Mouse (Mus musculus): ENCODE data around the gene Shcbp1l. TPM values are rescaled to one million over a fixed set of nuclear protein-coding genes. Genes with fewer than 3 reads are reported as not detected.
"Not testable (repeated sequence)": the region's sequence is repeated elsewhere in the genome, so short reads cannot be mapped to it uniquely, and the experiment has no call there.

Gene Shcbp1l
- total RNA-seq, 2 experiments from 2014 or later = 4.8 to 6.3 TPM

DNA sequence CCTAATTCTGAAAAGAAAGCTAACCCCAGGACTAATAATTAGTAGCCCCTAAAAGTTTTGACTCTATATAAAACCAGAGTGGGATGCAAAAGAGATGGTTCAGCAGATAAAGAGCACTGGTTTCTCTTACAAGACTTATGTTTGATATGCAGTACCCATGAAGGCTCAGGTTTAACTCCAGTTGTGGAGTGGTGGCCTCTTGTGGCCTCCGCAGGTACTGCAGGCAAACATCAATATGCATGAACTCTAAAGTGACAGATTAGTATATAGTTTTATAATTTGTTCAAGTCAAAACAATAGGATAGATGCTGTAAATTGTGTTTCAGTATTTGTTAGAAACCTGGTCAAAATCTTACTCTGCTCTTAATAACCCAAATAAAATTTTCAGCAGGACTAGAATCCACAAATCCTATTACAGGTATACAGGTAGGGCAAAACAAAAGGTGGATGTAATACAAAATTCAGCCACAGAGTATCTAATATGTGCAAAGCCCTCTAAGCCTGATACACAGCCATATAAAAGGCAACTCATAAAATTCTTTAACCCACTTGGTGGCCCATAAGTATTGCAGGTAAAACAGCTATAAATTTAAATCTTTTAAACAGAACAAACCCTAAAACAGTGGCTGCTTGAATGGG lies 55.5 kb downstream of the Shcbp1l start:
- TF ChIP-seq CTCF (conservative IDR thresholded peaks at IDR 0.05) = peak; percentile 97
- Histone ChIP-seq H3K4me3 (no peak overlapping the region), H3K27ac (no peak overlapping the region)
- peak; percentile 35 to 66 for DNase-seq (ENCODE audit: low spot score in 2 of 2)

DNA sequence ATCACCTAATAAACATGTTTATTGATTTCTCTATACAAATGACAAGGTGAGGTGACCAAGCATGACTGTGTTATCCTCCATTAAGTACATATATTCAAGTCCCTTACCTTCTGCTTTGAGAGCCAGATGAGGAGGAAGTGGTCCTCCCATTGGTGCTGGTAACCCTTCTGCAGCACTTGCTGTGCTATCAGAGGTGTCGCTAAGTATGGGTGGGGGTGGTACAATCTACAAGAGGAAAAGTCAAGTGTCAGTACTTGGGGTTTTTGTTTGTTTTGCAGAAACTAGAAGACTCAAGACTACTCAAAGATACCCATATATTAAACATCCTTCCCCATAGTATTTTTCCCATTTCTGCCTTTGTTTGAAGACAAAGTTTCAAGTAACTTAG lies 56.1 kb downstream of the Shcbp1l start:
- no peak for DNase-seq (ENCODE audit: low spot score in 2 of 2)
- Histone ChIP-seq H3K27ac (no peak overlapping the region), H3K4me3 (no peak overlapping the region)
- no peak for TF ChIP-seq CTCF (conservative IDR thresholded peaks at IDR 0.05)

- Histone ChIP-seq H3K4me3 (peak overlapping the region; percentile 91; the same call in 1 of the 2 replicates), H3K27ac (no peak overlapping the region)
- no peak for DNase-seq (ENCODE audit: low spot score in 2 of 2)
- TF ChIP-seq CTCF (conservative IDR thresholded peaks at IDR 0.05) = no peak
Measured at GRCm38 (mm10) chr1:153485201-153485796, 60.3 kb downstream of the Shcbp1l start.

DNA sequence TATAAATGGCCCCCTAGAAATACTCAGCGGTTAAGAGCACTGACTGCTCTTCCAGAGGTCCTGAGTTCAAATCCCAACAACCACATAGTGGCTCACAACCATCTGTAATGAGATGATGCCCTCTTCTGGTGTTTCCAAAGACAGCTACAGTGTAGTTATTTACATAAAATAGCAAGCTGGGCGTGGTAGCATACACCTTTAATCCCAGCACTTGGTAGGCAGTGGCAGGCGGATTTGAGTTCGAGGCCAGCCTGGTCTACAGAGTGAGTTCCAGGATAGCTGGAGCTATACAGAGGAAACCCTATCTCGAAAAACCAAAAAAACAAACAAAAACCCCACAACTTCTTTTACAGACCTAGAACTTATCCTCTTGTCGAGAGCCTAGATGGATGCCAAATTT lies 61.2 kb downstream of the Shcbp1l start:
- peak overlapping the region; percentile 92; the same call in 1 of the 2 replicates for H3K27ac ChIP-seq
- H3K4me3 ChIP-seq = peak overlapping the region; percentile 91
- DNase-seq (ENCODE audit: low spot score in 2 of 2) = not testable (repeated sequence)

DNA sequence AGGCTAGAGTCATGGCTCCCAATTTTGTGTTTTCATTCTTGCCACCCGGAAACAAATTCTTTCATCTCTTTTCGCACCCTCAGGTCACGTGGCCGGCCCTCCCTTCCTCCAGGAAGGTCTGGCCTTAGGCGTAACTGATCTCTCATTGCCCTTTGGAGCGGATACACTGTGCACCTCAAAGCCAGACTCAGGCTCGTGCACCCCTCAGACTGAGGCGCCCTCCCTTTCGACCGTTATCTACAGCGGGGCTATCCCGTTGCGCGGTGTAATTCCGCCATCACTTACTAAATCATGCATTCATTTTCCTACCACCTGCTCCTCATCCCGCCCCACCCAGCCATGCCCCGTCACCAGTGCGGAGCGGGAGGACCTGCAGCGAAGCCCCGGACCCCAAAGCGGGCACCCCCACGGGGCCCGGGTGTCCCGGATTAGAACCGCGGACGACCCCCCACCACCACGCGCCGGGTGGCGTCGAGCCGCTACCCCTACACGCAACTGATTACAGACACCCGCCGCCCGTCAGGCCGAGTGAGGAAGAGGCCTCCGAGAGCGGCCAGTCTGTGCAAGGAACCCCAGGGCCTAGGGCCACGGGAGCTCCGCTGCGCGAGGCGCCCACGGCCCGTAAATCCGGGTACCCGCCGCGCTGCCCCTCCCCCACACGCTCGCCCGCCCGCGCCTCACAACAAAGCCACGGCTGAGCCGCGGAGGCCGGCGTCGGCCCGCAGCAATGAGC lies 62.0 kb downstream of the Shcbp1l start:
- peak overlapping the region; percentile 91 for H3K4me3 ChIP-seq
- no peak for TF ChIP-seq CTCF (conservative IDR thresholded peaks at IDR 0.05)
- peak overlapping the region; percentile 92 for H3K27ac ChIP-seq
- peak; percentile 32 to 33 for DNase-seq (ENCODE audit: low spot score in 2 of 2)

DNA sequence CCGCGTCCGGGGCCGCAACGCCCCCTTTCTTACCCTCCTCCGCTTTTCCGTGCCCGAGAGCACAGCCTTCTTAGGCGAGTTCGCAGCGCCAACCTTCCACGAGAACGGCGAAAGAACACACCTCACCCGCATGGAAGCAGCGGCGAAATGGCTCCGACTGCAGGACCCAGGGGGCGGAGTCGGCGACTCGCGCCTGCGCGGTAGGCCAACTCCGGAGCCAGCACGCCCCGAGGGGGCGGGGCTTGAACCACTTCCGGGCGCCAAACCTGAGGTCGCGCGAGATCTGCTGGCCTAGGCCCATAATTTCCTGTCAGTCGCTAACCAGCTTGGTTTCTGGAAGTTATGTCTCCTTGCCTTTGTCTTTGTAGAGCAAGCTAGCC lies 62.5 kb downstream of the Shcbp1l start, which contains the start of gene Dhx9:
Gene Dhx9 (minus strand): TSS at position 161 of the 380 bp plus-strand sequence.
- peak within 1 kb of the TSS; percentile 92 for H3K27ac ChIP-seq
- no peak for TF ChIP-seq CTCF (conservative IDR thresholded peaks at IDR 0.05)
- H3K4me3 ChIP-seq = peak within 1 kb of the TSS; percentile 91
- DNase-seq (ENCODE audit: low spot score in 2 of 2) = peak; percentile 96 to 99

GRCm38 (mm10) chr1:153489132-153489531 lies 64.2 kb downstream of the Shcbp1l start:
- Histone ChIP-seq H3K4me3 (no peak overlapping the region), H3K27ac (peak overlapping the region; percentile 92; the same call in 1 of the 2 replicates)
- DNase-seq (ENCODE audit: low spot score in 2 of 2) = peak in 1 of 2 experiments; percentile 16
- peak; percentile 58 for TF ChIP-seq CTCF (conservative IDR thresholded peaks at IDR 0.05)

DNA sequence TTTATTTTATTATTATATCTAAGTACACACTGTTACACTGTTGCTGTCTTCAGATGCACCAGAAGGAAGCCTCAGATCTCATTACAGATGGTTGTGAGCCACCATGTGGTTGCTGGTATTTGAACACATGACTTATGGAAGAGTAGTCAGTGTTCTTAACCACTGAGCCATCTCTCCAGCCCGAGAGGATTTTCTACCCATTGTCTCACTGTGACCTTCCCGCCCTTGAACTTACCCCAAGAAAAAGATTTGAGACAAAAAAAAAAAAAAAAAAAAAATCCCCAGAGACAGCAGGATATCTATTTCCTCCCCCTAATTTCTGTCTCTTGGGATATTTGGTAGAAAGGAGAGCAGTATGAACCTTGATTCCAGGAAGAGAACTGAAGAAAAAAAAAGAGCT lies 64.6 kb downstream of the Shcbp1l start:
- DNase-seq (ENCODE audit: low spot score in 2 of 2) = peak in 1 of 2 experiments; percentile 24
- TF ChIP-seq CTCF (conservative IDR thresholded peaks at IDR 0.05) = no peak

DNA sequence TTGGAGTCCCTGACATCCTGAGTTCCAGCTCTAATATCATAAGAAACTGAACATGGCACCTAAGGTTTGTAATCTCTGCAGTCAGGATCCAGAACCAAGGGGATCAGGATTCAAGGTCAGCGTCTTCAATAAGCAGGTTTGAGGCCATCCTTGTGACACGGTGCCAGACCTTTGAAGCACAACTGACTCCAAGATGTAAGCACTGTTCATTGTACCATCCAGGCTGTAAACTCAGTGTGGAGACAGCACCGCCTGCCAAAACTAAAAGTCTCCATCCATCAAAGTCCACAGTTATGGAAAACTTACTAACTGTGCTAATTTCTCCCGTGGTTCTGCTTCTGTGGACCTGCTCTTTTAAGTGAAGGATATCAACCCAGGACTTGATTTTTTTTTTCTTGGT lies 65.0 kb downstream of the Shcbp1l start:
- H3K27ac ChIP-seq = no peak overlapping the region
- TF ChIP-seq CTCF (conservative IDR thresholded peaks at IDR 0.05) = no peak
- H3K4me3 ChIP-seq = no peak overlapping the region
- no peak for DNase-seq (ENCODE audit: low spot score in 2 of 2)

More for the DNA sequence above, 64.6 kb downstream of the Shcbp1l start:
- H3K27ac ChIP-seq = no peak overlapping the region
- H3K4me3 ChIP-seq = no peak overlapping the region

GRCm38 (mm10) chr1:153491345-153491744 lies 66.4 kb downstream of the Shcbp1l start:
- no peak for TF ChIP-seq CTCF (conservative IDR thresholded peaks at IDR 0.05)
- Histone ChIP-seq H3K4me3 (no peak overlapping the region), H3K27ac (no peak overlapping the region)
- no peak for DNase-seq (ENCODE audit: low spot score in 2 of 2)

- DNase-seq (ENCODE audit: low spot score in 2 of 2) = no peak
- no peak overlapping the region for H3K4me3 ChIP-seq
- no peak for TF ChIP-seq CTCF (conservative IDR thresholded peaks at IDR 0.05)
- H3K27ac ChIP-seq = no peak overlapping the region
Measured at GRCm38 (mm10) chr1:153491822-153492221, 66.9 kb downstream of the Shcbp1l start.

DNA sequence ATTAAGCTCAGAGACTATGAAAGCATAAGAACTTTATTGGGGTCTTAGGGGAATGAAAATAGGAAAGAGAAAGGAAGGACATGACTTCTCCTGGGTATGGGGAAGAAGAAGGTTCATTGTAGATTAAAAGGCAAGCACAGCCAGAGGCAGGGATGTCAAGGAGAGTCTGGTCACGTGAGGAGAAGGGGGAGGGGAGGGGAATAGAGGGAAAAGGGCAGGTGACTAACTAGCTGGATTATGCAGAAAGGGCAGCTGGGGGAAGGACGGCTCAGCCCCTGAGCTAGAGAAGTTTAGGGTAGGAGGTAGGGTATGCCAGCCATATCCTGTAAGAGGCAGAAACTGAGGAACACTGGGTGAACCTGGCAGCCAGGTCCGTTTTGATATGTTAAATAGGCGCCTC lies 68.4 kb downstream of the Shcbp1l start:
- no peak overlapping the region for H3K4me3 ChIP-seq
- H3K27ac ChIP-seq = no peak overlapping the region
- DNase-seq (ENCODE audit: low spot score in 2 of 2) = no peak
- TF ChIP-seq CTCF (conservative IDR thresholded peaks at IDR 0.05) = no peak

DNA sequence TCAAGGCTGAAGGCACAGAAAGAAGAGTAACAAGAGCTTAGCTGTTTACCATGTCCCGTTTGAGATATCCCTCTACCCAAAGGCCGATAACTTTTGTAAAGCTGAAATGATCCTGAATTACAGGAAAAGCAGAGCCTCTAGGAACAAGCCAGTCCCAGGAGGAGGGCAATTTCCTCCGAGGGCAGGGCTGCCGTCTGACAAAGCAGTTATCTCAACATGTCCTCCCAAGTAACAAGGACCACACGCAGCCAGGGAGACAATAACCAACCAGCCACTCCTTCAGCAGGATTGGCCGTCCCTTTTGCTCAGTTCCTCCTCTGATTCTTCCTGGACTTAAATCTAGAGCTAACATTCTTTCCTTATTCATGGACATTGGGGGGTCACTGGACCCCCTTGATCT lies 69.0 kb downstream of the Shcbp1l start:
- Histone ChIP-seq H3K4me3 (no peak overlapping the region), H3K27ac (no peak overlapping the region)
- TF ChIP-seq CTCF (conservative IDR thresholded peaks at IDR 0.05) = no peak
- DNase-seq (ENCODE audit: low spot score in 2 of 2) = no peak
